Mouse (Mus musculus): ENCODE measurements at regions not wholly inside any gene's neighbourhood (a gene's known extent, or its start where the extent isn't known, plus 50 kb on each side); places are given as distances from the start of the nearest gene placed in this dataset.

DNA sequence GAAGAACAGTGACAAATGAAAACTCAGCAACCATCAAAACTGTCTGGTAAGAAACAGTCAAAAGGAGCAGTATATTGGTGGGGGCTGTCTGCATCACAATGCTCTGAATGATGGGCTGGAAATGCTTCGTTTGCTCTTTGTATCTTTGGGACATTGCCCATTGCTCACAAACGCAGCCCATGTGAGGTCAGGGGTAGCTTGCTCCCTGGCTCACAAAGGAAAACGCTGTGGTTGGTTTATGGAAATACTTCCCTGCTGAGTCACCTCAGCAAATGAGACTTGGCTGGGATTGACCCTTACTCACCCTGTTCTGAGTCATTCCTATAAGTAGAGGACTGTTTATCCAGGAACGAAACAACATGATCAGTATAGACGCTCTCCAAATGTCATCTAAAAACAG, 264.0 kb upstream of the Cdyl start:
- TF ChIP-seq CTCF (IDR thresholded peaks at IDR 0.05; ENCODE audit: low read depth): no peak
- 0 out of 2 replicates have a peak, but pooled peaks have one; percentile 8 for TF ChIP-seq EP300 (IDR thresholded peaks at IDR 0.05; ENCODE audit: low read depth)
